Mouse (Mus musculus) brain, embryonic 18.5 days (tissue): ENCODE results near the gene Ccdc160.

Experiments
- DNase-seq: peaks from one replicate; pipeline ENCODE4 v3.0.0-alpha.2; 2012; ENCODE audit warnings: low read depth, low spot score

The Ccdc160 gene

GRCm38 (mm10) chrX:52790980-52791593 is at the start of gene Ccdc160:
TSS of gene Ccdc160 (plus strand) at chrX:52791200.
- DNase-seq: peak; percentile 26

- no peak for DNase-seq
These were observed 47.2 kb upstream of the Ccdc160 start for GRCm38 (mm10) chrX:52743781-52744180.

- DNase-seq: no peak
These were observed 46.6 kb upstream of the Ccdc160 start for GRCm38 (mm10) chrX:52744201-52745051.

- DNase-seq: no peak
These were observed 45.5 kb upstream of the Ccdc160 start for GRCm38 (mm10) chrX:52745462-52745861.

- DNase-seq: no peak
These were observed 45.1 kb upstream of the Ccdc160 start for GRCm38 (mm10) chrX:52745917-52746316.

- no peak for DNase-seq
These were observed 44.2 kb upstream of the Ccdc160 start for GRCm38 (mm10) chrX:52746849-52747248.

- no peak for DNase-seq
These were observed 37.4 kb upstream of the Ccdc160 start for GRCm38 (mm10) chrX:52753491-52754085.

- no peak for DNase-seq
These were observed 33.8 kb upstream of the Ccdc160 start for GRCm38 (mm10) chrX:52757164-52757563.

- no peak for DNase-seq
These were observed 31.8 kb upstream of the Ccdc160 start for GRCm38 (mm10) chrX:52759232-52759631.

GRCm38 (mm10) chrX:52760191-52760945 is 30.6 kb upstream of the Ccdc160 start:
- no peak for DNase-seq

- no peak for DNase-seq
These were observed 28.8 kb upstream of the Ccdc160 start for GRCm38 (mm10) chrX:52762221-52762620.

- DNase-seq: no peak
These were observed 15.0 kb upstream of the Ccdc160 start for GRCm38 (mm10) chrX:52775973-52776372.

GRCm38 (mm10) chrX:52777671-52778070 is 13.3 kb upstream of the Ccdc160 start:
- no peak for DNase-seq

- no peak for DNase-seq
These were observed 7.1 kb upstream of the Ccdc160 start for GRCm38 (mm10) chrX:52783898-52784297.

GRCm38 (mm10) chrX:52791944-52792719 is 1.1 kb downstream of the Ccdc160 start:
- no peak for DNase-seq

- no peak for DNase-seq
These were observed 1.9 kb downstream of the Ccdc160 start for GRCm38 (mm10) chrX:52792861-52793260.

GRCm38 (mm10) chrX:52795816-52796215 is 4.8 kb downstream of the Ccdc160 start:
- no peak for DNase-seq

GRCm38 (mm10) chrX:52797031-52797625 is 6.1 kb downstream of the Ccdc160 start:
- no peak for DNase-seq

GRCm38 (mm10) chrX:52798255-52798654 is 7.3 kb downstream of the Ccdc160 start:
- no peak for DNase-seq

- DNase-seq: no peak
These were observed 8.6 kb downstream of the Ccdc160 start for GRCm38 (mm10) chrX:52799566-52799965.

- no peak for DNase-seq
These were observed 28.3 kb downstream of the Ccdc160 start for GRCm38 (mm10) chrX:52819338-52819737.
